Mouse (Mus musculus) hindbrain, embryonic 14.5 days (tissue): ENCODE data around the gene Dock10. TPM values are rescaled to one million over a fixed set of nuclear protein-coding genes. Genes with fewer than 3 reads are reported as not detected.

Source experiments
- ATAC-seq: fragments of 200-750 bp; cut with Nextera tagmentation; 2 replicates; pipeline ENCODE4 v1.8.0; 2017; ENCODE audit warnings: moderate number of reproducible peaks, mild to moderate bottlenecking, moderate TSS enrichment, moderate library complexity; ENCODE audit not compliant: low FRiP score
- DNase-seq: peaks from one replicate; pipeline ENCODE4 v3.0.0-alpha.2; 2015; ENCODE audit warnings: low spot score
- H3K27ac ChIP-seq: fragments of 300-500 bp; sonication (generic); 2 replicates; pipeline ENCODE4 v1.5.1; 2014; ENCODE audit warnings: mild to moderate bottlenecking, moderate library complexity
- H3K27me3 ChIP-seq: fragments of 300-500 bp; sonication (generic); 2 replicates; pipeline ENCODE4 v1.6.1; 2014; ENCODE audit warnings: mild to moderate bottlenecking, low read length, mixed read lengths; ENCODE audit not compliant: control insufficient read depth, insufficient read depth
- H3K36me3 ChIP-seq: fragments of 300-500 bp; sonication (generic); replicated peaks from 2 replicates; pipeline ENCODE4 v1.6.1; 2014; ENCODE audit not compliant: control insufficient read depth, insufficient read depth
- H3K4me1 ChIP-seq: fragments of 300-500 bp; sonication (generic); replicated peaks from 2 replicates; pipeline ENCODE4 v1.6.1; 2014; ENCODE audit warnings: antibody characterized with exemption, low read length, mixed read lengths; ENCODE audit not compliant: control insufficient read depth, insufficient read depth
- H3K4me2 ChIP-seq: fragments of 300-500 bp; sonication (generic); replicated peaks from 2 replicates; pipeline ENCODE4 v1.6.1; 2014; ENCODE audit warnings: mild to moderate bottlenecking, moderate library complexity
- H3K4me3 ChIP-seq: fragments of 300-500 bp; sonication (generic); replicated peaks from 2 replicates; pipeline ENCODE4 v1.5.1; 2014; ENCODE audit warnings: mild to moderate bottlenecking, low read length
- H3K9ac ChIP-seq: fragments of 300-500 bp; sonication (generic); 2 replicates; pipeline ENCODE4 v1.6.1; 2014
- H3K9me3 ChIP-seq: fragments of 300-500 bp; sonication (generic); 2 replicates; pipeline ENCODE4 v1.6.1; 2016; ENCODE audit warnings: low read length; ENCODE audit not compliant: control insufficient read depth
- WGBS: fragments of 180-500 bp; shearing (Covaris S2); extraction: QIAGEN DNeasy Blood & Tissue Kit; methylation state at CpG from one replicate; pipeline ENCODE4 v1.1.7; 2014; 5-methylcytosine and 5-hydroxymethylcytosine counted together
- polyA plus RNA-seq: library from polyadenylated mRNA; unstranded; fragments of >200 nt; fragmentation: Nextera tagmentation; extraction: Ambion mirVana; gene quantifications from 2 replicates; pipeline ENCODE4 v1.2.1, GENCODE M21; 2014

The Dock10 gene
- polyA plus RNA-seq, 1 experiment from 2014 or later: 6.1 TPM

- Histone ChIP-seq H3K4me3 (no peak overlapping the region), H3K4me2 (no peak overlapping the region), H3K36me3 (no peaks in the 10 kb centered on the region), H3K9ac (no peak overlapping the region), H3K27ac (no peak overlapping the region), H3K9me3 (no peaks in the 10 kb centered on the region), H3K27me3 (no peaks in the 10 kb centered on the region), H3K4me1 (no peaks in the 10 kb centered on the region)
- no peak for DNase-seq
- ATAC-seq: peak; percentile 43; the same call in 1 of the 2 replicates
- 44% methylated on average over 7 of the region's 7 CpGs for WGBS
Measured at GRCm38 (mm10) chr1:80499264-80499663, 259.1 kb downstream of the Dock10 start.

- WGBS: 92% methylated on average over 4 of the region's 4 CpGs
- no peak overlapping the region for H3K27ac ChIP-seq
- no peaks in the 10 kb centered on the region for H3K4me1 ChIP-seq
- H3K9me3 ChIP-seq: no peaks in the 10 kb centered on the region
- H3K36me3 ChIP-seq: no peaks in the 10 kb centered on the region
- DNase-seq: no peak
- H3K27me3 ChIP-seq: no peaks in the 10 kb centered on the region
- no peak overlapping the region for H3K4me3 ChIP-seq
- ATAC-seq: no peak
- H3K9ac ChIP-seq: no peak overlapping the region
- no peak overlapping the region for H3K4me2 ChIP-seq
Measured at GRCm38 (mm10) chr1:80496360-80496759, 262.0 kb downstream of the Dock10 start.

DNA sequence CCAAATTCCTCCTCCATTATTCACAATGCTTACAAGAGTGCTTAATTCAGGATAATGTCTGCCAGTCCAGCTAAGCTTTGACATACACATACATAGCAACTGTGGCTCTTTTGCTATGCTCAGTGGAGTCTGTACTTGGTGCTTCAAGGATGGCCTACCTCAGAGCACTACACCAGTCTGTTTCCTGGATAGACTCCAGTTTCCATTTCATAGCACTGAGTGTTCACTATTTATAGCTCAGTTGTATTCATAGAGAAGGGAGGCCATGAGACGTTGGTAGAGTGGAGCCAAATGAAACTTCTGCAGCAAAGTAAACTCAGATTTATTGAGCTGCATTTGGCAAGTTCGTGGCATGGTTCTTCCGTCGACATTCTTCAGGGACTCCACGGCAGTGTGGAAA is 274.9 kb downstream of the Dock10 start:
- H3K27me3 ChIP-seq: no peaks in the 10 kb centered on the region
- no peak for DNase-seq
- H3K4me3 ChIP-seq: no peak overlapping the region
- no peak overlapping the region for H3K9ac ChIP-seq
- no peaks in the 10 kb centered on the region for H3K9me3 ChIP-seq
- 93% methylated on average over 5 of the region's 5 CpGs for WGBS
- H3K36me3 ChIP-seq: no peaks in the 10 kb centered on the region
- H3K4me2 ChIP-seq: no peak overlapping the region
- H3K27ac ChIP-seq: no peak overlapping the region
- no peaks in the 10 kb centered on the region for H3K4me1 ChIP-seq
- ATAC-seq: no peak

- Histone ChIP-seq H3K27me3 (no peaks in the 10 kb centered on the region), H3K4me2 (no peak overlapping the region), H3K36me3 (no peaks in the 10 kb centered on the region), H3K4me1 (no peaks in the 10 kb centered on the region), H3K9ac (no peak overlapping the region), H3K4me3 (no peak overlapping the region), H3K27ac (no peak overlapping the region), H3K9me3 (no peaks in the 10 kb centered on the region)
- no peak for ATAC-seq
- WGBS: 88% methylated on average over 1 of the region's 1 CpGs
- no peak for DNase-seq
Measured at GRCm38 (mm10) chr1:80474942-80475341, 283.4 kb downstream of the Dock10 start.

DNA sequence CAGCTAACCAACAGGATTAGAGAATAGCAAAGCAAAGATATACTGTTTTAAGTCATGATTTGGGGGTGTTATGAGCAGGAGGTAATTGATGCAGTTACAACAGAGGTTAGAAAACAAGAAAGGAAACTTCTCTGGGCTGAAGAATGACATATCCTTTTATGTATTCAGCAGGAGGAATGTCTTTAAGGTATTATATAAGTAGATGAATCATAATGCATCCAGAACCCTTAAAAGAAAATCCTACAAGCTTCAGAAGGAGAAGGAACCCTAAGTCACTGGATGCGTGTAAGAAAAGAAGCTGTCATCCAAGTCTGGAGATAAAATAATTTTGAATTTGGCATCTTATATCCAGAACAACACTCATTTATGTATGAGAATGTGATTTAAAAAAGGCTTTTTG is 285.9 kb downstream of the Dock10 start:
- H3K4me3 ChIP-seq: no peak overlapping the region
- ATAC-seq: no peak
- no peaks in the 10 kb centered on the region for H3K36me3 ChIP-seq
- no peak for DNase-seq
- no peak overlapping the region for H3K9ac ChIP-seq
- no peaks in the 10 kb centered on the region for H3K9me3 ChIP-seq
- no peaks in the 10 kb centered on the region for H3K27me3 ChIP-seq
- WGBS: 96% methylated on average over 1 of the region's 1 CpGs
- no peak overlapping the region for H3K27ac ChIP-seq
- H3K4me1 ChIP-seq: no peaks in the 10 kb centered on the region
- H3K4me2 ChIP-seq: no peak overlapping the region

- 78% methylated on average over 6 of the region's 6 CpGs for WGBS
- Histone ChIP-seq H3K4me3 (no peak within 1 kb of the TSS), H3K27me3 (no peaks in the 10 kb centered on the region), H3K9me3 (no peaks in the 10 kb centered on the region), H3K4me1 (no peaks in the 10 kb centered on the region), H3K27ac (no peak within 1 kb of the TSS), H3K4me2 (no peak within 1 kb of the TSS), H3K36me3 (no peaks in the 10 kb centered on the region), H3K9ac (no peak within 1 kb of the TSS)
- ATAC-seq (no peak), DNase-seq (no peak)
Measured at GRCm38 (mm10) chr1:80461348-80461747, 297.0 kb downstream of the Dock10 start, which contains the start of gene Gm45261. Gene Gm45261, minus strand, starts transcription at chr1:80461448.

- H3K4me2 ChIP-seq: no peak overlapping the region
- H3K4me3 ChIP-seq: no peak overlapping the region
- no peaks in the 10 kb centered on the region for H3K36me3 ChIP-seq
- H3K27me3 ChIP-seq: no peaks in the 10 kb centered on the region
- H3K9ac ChIP-seq: no peak overlapping the region
- ATAC-seq: no peak
- no peak overlapping the region for H3K27ac ChIP-seq
- no peak for DNase-seq
- no peaks in the 10 kb centered on the region for H3K4me1 ChIP-seq
- 82% methylated on average over 1 of the region's 1 CpGs for WGBS
- H3K9me3 ChIP-seq: no peaks in the 10 kb centered on the region
Measured at GRCm38 (mm10) chr1:80459923-80460322, 298.4 kb downstream of the Dock10 start.

DNA sequence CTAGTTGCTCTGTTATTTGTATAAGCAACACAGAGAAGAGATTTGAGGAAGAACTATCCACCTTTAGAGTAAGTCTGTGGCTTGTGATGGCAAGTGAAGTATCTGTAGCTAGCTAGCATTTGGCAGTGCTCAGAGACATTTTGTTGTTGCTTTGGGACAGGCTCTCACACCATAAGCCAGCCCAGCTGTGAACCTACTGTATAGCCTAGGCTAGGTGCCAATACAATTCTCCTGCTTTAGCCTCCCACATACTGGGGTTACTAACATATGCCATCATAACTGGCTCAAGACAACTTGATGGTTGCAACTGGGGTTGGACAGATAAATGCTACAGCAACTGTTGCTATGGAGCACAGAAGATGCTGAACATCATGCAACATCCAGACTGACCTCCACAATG is 298.9 kb downstream of the Dock10 start:
- no peaks in the 10 kb centered on the region for H3K9me3 ChIP-seq
- ATAC-seq (no peak), DNase-seq (no peak)
- H3K27ac ChIP-seq: no peak overlapping the region
- no peak overlapping the region for H3K9ac ChIP-seq
- H3K4me1 ChIP-seq: no peaks in the 10 kb centered on the region
- H3K4me2 ChIP-seq: no peak overlapping the region
- H3K27me3 ChIP-seq: no peaks in the 10 kb centered on the region
- H3K4me3 ChIP-seq: no peak overlapping the region
- H3K36me3 ChIP-seq: no peaks in the 10 kb centered on the region

GRCm38 (mm10) chr1:80453971-80454370 is 304.4 kb downstream of the Dock10 start:
- ATAC-seq (no peak), DNase-seq (no peak)
- Histone ChIP-seq H3K4me1 (no peaks in the 10 kb centered on the region), H3K27ac (no peak overlapping the region), H3K36me3 (no peaks in the 10 kb centered on the region), H3K9ac (no peak overlapping the region), H3K9me3 (no peaks in the 10 kb centered on the region), H3K27me3 (no peaks in the 10 kb centered on the region), H3K4me3 (no peak overlapping the region), H3K4me2 (no peak overlapping the region)
- 77% methylated on average over 2 of the region's 2 CpGs for WGBS

- Histone ChIP-seq H3K9ac (no peak overlapping the region), H3K4me2 (no peak overlapping the region), H3K27me3 (no peaks in the 10 kb centered on the region), H3K4me3 (no peak overlapping the region), H3K4me1 (no peaks in the 10 kb centered on the region), H3K9me3 (no peaks in the 10 kb centered on the region), H3K27ac (no peak overlapping the region), H3K36me3 (no peaks in the 10 kb centered on the region)
- DNase-seq (no peak), ATAC-seq (no peak)
- WGBS: 83% methylated on average over 1 of the region's 1 CpGs
Measured at GRCm38 (mm10) chr1:80451914-80452549, 306.3 kb downstream of the Dock10 start.
